Mouse (Mus musculus) brain, embryonic 14.5 days (tissue): Measurements from ENCODE around the gene Lpp.

Experiments
- CTCF ChIP-seq: fragments of 200-500 bp; IDR thresholded peaks from 2 replicates; pipeline ENCODE4 v1.5.1; 2012; ENCODE audit warnings: inconsistent platforms, mild to moderate bottlenecking, moderate library complexity, borderline replicate concordance; ENCODE audit not compliant: insufficient read depth, insufficient read length; ENCODE audit errors: extremely low read depth
- POLR2A ChIP-seq: fragments of 200-500 bp; IDR thresholded peaks from 2 replicates; pipeline ENCODE4 v1.6.1; 2012; ENCODE audit warnings: mild to moderate bottlenecking, inconsistent platforms, borderline replicate concordance; ENCODE audit not compliant: poor library complexity, insufficient read depth, insufficient read length, severe bottlenecking; ENCODE audit errors: extremely low read depth

GRCm38 (mm10) chr16:24861374-24861773, 468.1 kb downstream of the Lpp start:
- TF ChIP-seq POLR2A (no peak), CTCF (no peak)
